ENCODE assay signal across 22 mouse cellular contexts in genomic region chr10:127199068-127199467, GRCm38 (mm10). TPM values are rescaled to one million over a fixed set of nuclear protein-coding genes. Genes with fewer than 3 reads are reported as not detected.
DNase-seq lines count a peak whose midpoint lies in the region; ATAC-seq and TF ChIP-seq lines count a peak whose summit lies in the region.
"Had no signal": no experiment of that assay in that cellular context is flagged by ENCODE, and none has a peak within 500 bp of the region (broad histone marks: within the 10 kb centered on the region; RNA-seq: fewer than 3 reads in every experiment).

No protein-coding gene starts in this region.

- intact Hi-C loops in gastrocnemius, adult 2 months (cut with DNase I): no loop called here

- WGBS in kidney, embryonic 16.5 days: 42% methylated on average over 5 of the region's 5 CpGs
- WGBS in kidney, adult 2 months: 63% methylated on average over 5 of the region's 5 CpGs
- WGBS in liver, embryonic 13.5 days (ENCODE audit: insufficient replicate concordance): 83% methylated on average over 5 of the region's 5 CpGs
- WGBS in liver, embryonic 11.5 days: 75% methylated on average over 5 of the region's 5 CpGs

- H3K27ac ChIP-seq in gastrocnemius, adult 2 months: peak overlapping the region; percentile 93
- H3K27ac ChIP-seq in kidney, embryonic 16.5 days (ENCODE audit: low read length): peak overlapping the region; percentile 24
- H3K27ac ChIP-seq in kidney, adult 2 months (ENCODE audit: insufficient read depth, low read depth, low read length): no peak overlapping the region
- H3K27ac ChIP-seq in liver, embryonic 13.5 days: peak overlapping the region; percentile 100
- no peak overlapping the region for H3K27ac ChIP-seq in liver, embryonic 11.5 days (ENCODE audit: low read depth, low read length)
- no peak overlapping the region for H3K27ac ChIP-seq in embryonic fibroblast, embryonic 13.5 days (ENCODE audit: insufficient read depth, low read length)
- H3K27ac ChIP-seq: heart, embryonic 15.5 days; intestine, embryonic 15.5 days; limb, embryonic 15.5 days; lung, embryonic 15.5 days had no signal

- DNase-seq in gastrocnemius, adult 2 months: no peak
- DNase-seq in gastrocnemius, postnatal 10 days: no peak
- DNase-seq in kidney, adult 2 months: no peak
- DNase-seq in liver, embryonic 13.5 days: no peak
- no peak for DNase-seq in liver, embryonic 11.5 days (ENCODE audit: low spot score)
- DNase-seq in urinary bladder, postnatal 36 days (ENCODE audit: low spot score in 2 of 2): no peak
- DNase-seq: adrenal gland, postnatal 25 days; cerebellum, adult 11 months; cerebellum, postnatal 14 days; heart, adult 18-20 months; kidney, postnatal 14 days; lung, postnatal 4 days; right cerebral cortex, adult 18-20 months; thymus, postnatal 36 days had no signal

- no peak overlapping the region for H3K9ac ChIP-seq in kidney, embryonic 16.5 days (replicated peaks; ENCODE audit: low read length)
- no peak overlapping the region for H3K9ac ChIP-seq in liver, embryonic 13.5 days
- H3K9ac ChIP-seq in liver, embryonic 11.5 days (ENCODE audit: low read depth, low read length): no peak overlapping the region
- H3K9ac ChIP-seq: heart, embryonic 15.5 days; intestine, embryonic 15.5 days; limb, embryonic 15.5 days; lung, embryonic 15.5 days had no signal

- no peak for ATAC-seq in kidney, embryonic 16.5 days (ENCODE audit: low FRiP score, low TSS enrichment)
- ATAC-seq in liver, embryonic 13.5 days (ENCODE audit: low read depth): no peak
- no peak for ATAC-seq in liver, embryonic 11.5 days (replicated peaks; ENCODE audit: low FRiP score)
- ATAC-seq: activated CD4-positive, CD25-positive, alpha-beta regulatory T cell, adult 4 months; CD4-positive, CD25-positive, alpha-beta regulatory T cell, adult 4 months; intestine, embryonic 15.5 days had no signal

- no peak overlapping the region for H3K4me3 ChIP-seq in gastrocnemius, adult 2 months
- H3K4me3 ChIP-seq in kidney, embryonic 16.5 days (ENCODE audit: low read length): no peak overlapping the region
- no peak overlapping the region for H3K4me3 ChIP-seq in kidney, adult 2 months (ENCODE audit: insufficient read depth, low read depth, low read length)
- no peak overlapping the region for H3K4me3 ChIP-seq in liver, embryonic 13.5 days (replicated peaks)
- H3K4me3 ChIP-seq in liver, embryonic 11.5 days (ENCODE audit: low read depth, low read length): no peak overlapping the region
- H3K4me3 ChIP-seq in embryonic fibroblast, embryonic 13.5 days (ENCODE audit: insufficient read depth, low read length): no peak overlapping the region
- H3K4me3 ChIP-seq: heart, embryonic 15.5 days; intestine, embryonic 15.5 days; limb, embryonic 15.5 days; lung, embryonic 15.5 days had no signal

- H3K36me3 ChIP-seq in kidney, embryonic 16.5 days (ENCODE audit: insufficient read depth, low read length): peaks cover 43% of the 10 kb centered on the region
- peaks cover 3% of the 10 kb centered on the region for H3K36me3 ChIP-seq in kidney, adult 2 months (ENCODE audit: control insufficient read depth, insufficient read depth, low read length)
- peaks cover 69% of the 10 kb centered on the region for H3K36me3 ChIP-seq in liver, embryonic 13.5 days
- peaks cover 28% of the 10 kb centered on the region for H3K36me3 ChIP-seq in liver, embryonic 11.5 days (ENCODE audit: control insufficient read depth, insufficient read depth, low read length)

- no peak overlapping the region for H3K4me2 ChIP-seq in kidney, embryonic 16.5 days (replicated peaks; ENCODE audit: low read depth, low read length)
- H3K4me2 ChIP-seq in liver, embryonic 13.5 days: no peak overlapping the region
- H3K4me2 ChIP-seq in liver, embryonic 11.5 days: no peak overlapping the region
- H3K4me2 ChIP-seq: heart, embryonic 15.5 days; intestine, embryonic 15.5 days; limb, embryonic 15.5 days; lung, embryonic 15.5 days had no signal

- no peaks in the 10 kb centered on the region for H3K9me3 ChIP-seq in kidney, embryonic 16.5 days (ENCODE audit: low read length)
- no peaks in the 10 kb centered on the region for H3K9me3 ChIP-seq in liver, embryonic 13.5 days (replicated peaks)
- no peaks in the 10 kb centered on the region for H3K9me3 ChIP-seq in liver, embryonic 11.5 days (ENCODE audit: control insufficient read depth, low read length)
- H3K9me3 ChIP-seq: heart, embryonic 15.5 days; intestine, embryonic 15.5 days; limb, embryonic 15.5 days; lung, embryonic 15.5 days had no signal

- peaks cover 38% of the 10 kb centered on the region for H3K4me1 ChIP-seq in kidney, embryonic 16.5 days (ENCODE audit: insufficient read depth, low read length)
- peaks cover 18% of the 10 kb centered on the region for H3K4me1 ChIP-seq in kidney, adult 2 months (ENCODE audit: control insufficient read depth, insufficient read depth, low read length)
- peaks cover 83% of the 10 kb centered on the region for H3K4me1 ChIP-seq in liver, embryonic 13.5 days (replicated peaks)
- H3K4me1 ChIP-seq in liver, embryonic 11.5 days (replicated peaks; ENCODE audit: control insufficient read depth, insufficient read depth, low read length): peaks cover 31% of the 10 kb centered on the region
- H3K4me1 ChIP-seq in embryonic fibroblast, embryonic 13.5 days (ENCODE audit: control insufficient read depth, insufficient read depth, low read length): no peaks in the 10 kb centered on the region

- TF ChIP-seq CTCF in gastrocnemius, adult 2 months (IDR thresholded peaks at IDR 0.05): no peak
- no peak for TF ChIP-seq CTCF in kidney, adult 2 months (conservative IDR thresholded peaks at IDR 0.05; ENCODE audit: insufficient read depth, insufficient read length, low read depth, low read length)
- TF ChIP-seq CTCF in embryonic fibroblast, embryonic 13.5 days (IDR thresholded peaks at IDR 0.05; ENCODE audit: borderline replicate concordance, insufficient read depth, low read length): no peak

- no peak for TF ChIP-seq POLR2A in kidney, adult 2 months (IDR thresholded peaks at IDR 0.05; ENCODE audit: low read depth, low read length)
- peak; percentile 36 for TF ChIP-seq POLR2A in embryonic fibroblast, embryonic 13.5 days (IDR thresholded peaks at IDR 0.05; ENCODE audit: low read depth, low read length)

- H3K27me3 ChIP-seq in kidney, embryonic 16.5 days (ENCODE audit: insufficient read depth, low read length): no peaks in the 10 kb centered on the region
- H3K27me3 ChIP-seq in kidney, adult 2 months (replicated peaks; ENCODE audit: control insufficient read depth, insufficient read depth, low read length): no peaks in the 10 kb centered on the region
- H3K27me3 ChIP-seq in liver, embryonic 13.5 days: no peaks in the 10 kb centered on the region
- no peaks in the 10 kb centered on the region for H3K27me3 ChIP-seq in liver, embryonic 11.5 days (replicated peaks; ENCODE audit: control insufficient read depth, insufficient read depth, low read length)
- H3K27me3 ChIP-seq: heart, embryonic 15.5 days; intestine, embryonic 15.5 days; limb, embryonic 15.5 days; lung, embryonic 15.5 days had no signal

RNA-seq across cellular contexts. Expression of gene Dtx3, which starts 3.5 kb away (rescaled TPM):
- 10 to 100 TPM; 20.8 to 25.6 TPM for total RNA-seq in gastrocnemius, adult 2 months (2021)
- total RNA-seq in gastrocnemius, postnatal 10 days (2021): 10 to 100 TPM; 28.8 to 37.6 TPM
- polyA plus RNA-seq in kidney, embryonic 16.5 days (2015; fragmentation: Nextera tagmentation; extraction: Ambion mirVana): 115 and 125 TPM in 2 replicates
- polyA plus RNA-seq in kidney, adult 2 months (2012; rRNA removed): 101 and 132 TPM in 2 replicates
- polyA plus RNA-seq in liver, embryonic 13.5 days (2015; fragmentation: Nextera tagmentation; extraction: Ambion mirVana): 16.8 and 19.3 TPM in 2 replicates
- 64.0 and 70.8 TPM in 2 replicates for polyA plus RNA-seq in liver, embryonic 11.5 days (2014; fragmentation: Nextera tagmentation; extraction: Ambion mirVana)
- 62.3 and 82.0 TPM in 2 replicates for polyA plus RNA-seq in embryonic fibroblast, embryonic 13.5 days (2011; ENCODE audit: insufficient read length, low read depth, missing spikeins)

RNA-seq across cellular contexts. Expression of gene Arhgef25, which starts 9.2 kb away (rescaled TPM):
- 1 to 10 TPM; 8.5 to 8.8 TPM for total RNA-seq in gastrocnemius, adult 2 months (2021)
- total RNA-seq in gastrocnemius, postnatal 10 days (2021): 10 to 100 TPM; 16.2 to 26.2 TPM
- polyA plus RNA-seq in kidney, embryonic 16.5 days (2015; fragmentation: Nextera tagmentation; extraction: Ambion mirVana): 47.8 and 53.8 TPM in 2 replicates
- 9.2 and 11.9 TPM in 2 replicates for polyA plus RNA-seq in kidney, adult 2 months (2012; rRNA removed)
- 8.1 and 8.2 TPM in 2 replicates for polyA plus RNA-seq in liver, embryonic 13.5 days (2015; fragmentation: Nextera tagmentation; extraction: Ambion mirVana)
- 28.3 and 30.2 TPM in 2 replicates for polyA plus RNA-seq in liver, embryonic 11.5 days (2014; fragmentation: Nextera tagmentation; extraction: Ambion mirVana)
- 187 TPM in 2 replicates for polyA plus RNA-seq in embryonic fibroblast, embryonic 13.5 days (2011; ENCODE audit: insufficient read length, low read depth, missing spikeins)
- polyA plus RNA-seq: activated CD4-positive, CD25-positive, alpha-beta regulatory T cell, adult 4 months had no signal

RNA-seq across cellular contexts. Expression of gene Pip4k2c, which starts 12.3 kb away (rescaled TPM):
- 1 to 10 TPM; 7.6 to 7.9 TPM for total RNA-seq in gastrocnemius, adult 2 months (2021)
- 1 to 10 TPM; 8.5 to 9.6 TPM for total RNA-seq in gastrocnemius, postnatal 10 days (2021)
- polyA plus RNA-seq in kidney, embryonic 16.5 days (2015; fragmentation: Nextera tagmentation; extraction: Ambion mirVana): 50.9 and 52.2 TPM in 2 replicates
- polyA plus RNA-seq in kidney, adult 2 months (2012; rRNA removed): 116 and 120 TPM in 2 replicates
- 39.8 and 45.8 TPM in 2 replicates for polyA plus RNA-seq in liver, embryonic 13.5 days (2015; fragmentation: Nextera tagmentation; extraction: Ambion mirVana)
- polyA plus RNA-seq in liver, embryonic 11.5 days (2014; fragmentation: Nextera tagmentation; extraction: Ambion mirVana): 43.1 and 43.4 TPM in 2 replicates
- polyA plus RNA-seq in embryonic fibroblast, embryonic 13.5 days (2011; ENCODE audit: insufficient read length, low read depth, missing spikeins): 24.3 and 25.2 TPM in 2 replicates

RNA-seq across cellular contexts. Expression of gene Slc26a10, which starts 18.6 kb away (rescaled TPM):
- 1 to 10 TPM; 4.1 to 5.4 TPM for total RNA-seq in gastrocnemius, adult 2 months (2021)
- 1 to 10 TPM; 3.0 to 6.1 TPM for total RNA-seq in gastrocnemius, postnatal 10 days (2021)
- 2.7 and 4.4 TPM in 2 replicates for polyA plus RNA-seq in kidney, embryonic 16.5 days (2015; fragmentation: Nextera tagmentation; extraction: Ambion mirVana)
- polyA plus RNA-seq in kidney, adult 2 months (2012; rRNA removed): 6.6 and 8.1 TPM in 2 replicates
- polyA plus RNA-seq in liver, embryonic 13.5 days (2015; fragmentation: Nextera tagmentation; extraction: Ambion mirVana): 1.8 and 2.1 TPM in 2 replicates
- 3.6 and 5.2 TPM in 2 replicates for polyA plus RNA-seq in liver, embryonic 11.5 days (2014; fragmentation: Nextera tagmentation; extraction: Ambion mirVana)
- polyA plus RNA-seq in embryonic fibroblast, embryonic 13.5 days (2011; ENCODE audit: insufficient read length, low read depth, missing spikeins): 2.2 and 2.8 TPM in 2 replicates

RNA-seq across cellular contexts. Expression of gene B4galnt1, which starts 34.0 kb away (rescaled TPM):
- total RNA-seq in gastrocnemius, adult 2 months (2021): under 1 TPM; 0.66 to 0.89 TPM
- 1 to 10 TPM; 1.6 to 3.3 TPM for total RNA-seq in gastrocnemius, postnatal 10 days (2021)
- 7.2 and 10.1 TPM in 2 replicates for polyA plus RNA-seq in kidney, embryonic 16.5 days (2015; fragmentation: Nextera tagmentation; extraction: Ambion mirVana)
- polyA plus RNA-seq in kidney, adult 2 months (2012; rRNA removed): 15.4 and 27.5 TPM in 2 replicates
- polyA plus RNA-seq in liver, embryonic 13.5 days (2015; fragmentation: Nextera tagmentation; extraction: Ambion mirVana): 9.3 and 11.0 TPM in 2 replicates
- polyA plus RNA-seq in liver, embryonic 11.5 days (2014; fragmentation: Nextera tagmentation; extraction: Ambion mirVana): 21.6 and 26.3 TPM in 2 replicates
- polyA plus RNA-seq in embryonic fibroblast, embryonic 13.5 days (2011; ENCODE audit: insufficient read length, low read depth, missing spikeins): 28.3 and 39.3 TPM in 2 replicates

Comparison
In these comparisons a context has a peak if more than half of its experiments do, and no peak if none do; other contexts are left out.
1. H3K27ac ChIP-seq: peak in gastrocnemius, adult 2 months (single experiment), kidney, embryonic 16.5 days (single experiment) and liver, embryonic 13.5 days (single experiment); none in kidney, adult 2 months (single experiment), liver, embryonic 11.5 days (single experiment) and embryonic fibroblast, embryonic 13.5 days (single experiment).